Mouse (Mus musculus) embryonic facial prominence, embryonic 10.5 days (tissue): ENCODE results near the gene Trappc13. TPM values are rescaled to one million over a fixed set of nuclear protein-coding genes. Genes with fewer than 3 reads are reported as not detected.
A peak's percentile ranks its signal among the peaks of the same experiment; 100 is the strongest.

Experiments used
- DNase-seq: peaks from one replicate; pipeline ENCODE4 v3.0.0-alpha.2; 2017; ENCODE audit warnings: low spot score
- H3K27ac ChIP-seq: fragments of 300-500 bp; sonication (generic); replicated peaks from 2 replicates; pipeline ENCODE4 v1.5.1; 2016; ENCODE audit warnings: mild to moderate bottlenecking
- H3K27me3 ChIP-seq: fragments of 300-500 bp; sonication (generic); replicated peaks from 2 replicates; pipeline ENCODE4 v1.6.1; 2016; ENCODE audit warnings: low read depth, mild to moderate bottlenecking; ENCODE audit not compliant: poor library complexity, severe bottlenecking
- H3K36me3 ChIP-seq: fragments of 300-500 bp; sonication (generic); replicated peaks from 2 replicates; pipeline ENCODE4 v1.6.1; 2016; ENCODE audit warnings: mild to moderate bottlenecking, moderate library complexity
- H3K4me1 ChIP-seq: fragments of 300-500 bp; sonication (generic); 2 replicates; pipeline ENCODE4 v1.6.1; 2016
- H3K4me3 ChIP-seq: fragments of 300-500 bp; sonication (generic); 2 replicates; pipeline ENCODE4 v1.5.1; 2016; ENCODE audit warnings: mild to moderate bottlenecking, moderate library complexity
- H3K9me3 ChIP-seq: fragments of 300-500 bp; sonication (generic); 2 replicates; pipeline ENCODE4 v1.6.1; 2016; ENCODE audit warnings: mild to moderate bottlenecking
- WGBS: fragments of 180-500 bp; shearing (Covaris S2); methylation state at CpG from one replicate; pipeline ENCODE4 v1.1.7; 2016; 5-methylcytosine and 5-hydroxymethylcytosine counted together
- polyA plus RNA-seq: library from polyadenylated mRNA; unstranded; fragments of >200 nt; fragmentation: Nextera tagmentation; extraction: Ambion mirVana; gene quantifications from 2 replicates; pipeline ENCODE4 v1.2.1, GENCODE M21; 2016

Trappc13 gene
- polyA plus RNA-seq, 1 experiment from 2014 or later = 74.9 TPM

DNA sequence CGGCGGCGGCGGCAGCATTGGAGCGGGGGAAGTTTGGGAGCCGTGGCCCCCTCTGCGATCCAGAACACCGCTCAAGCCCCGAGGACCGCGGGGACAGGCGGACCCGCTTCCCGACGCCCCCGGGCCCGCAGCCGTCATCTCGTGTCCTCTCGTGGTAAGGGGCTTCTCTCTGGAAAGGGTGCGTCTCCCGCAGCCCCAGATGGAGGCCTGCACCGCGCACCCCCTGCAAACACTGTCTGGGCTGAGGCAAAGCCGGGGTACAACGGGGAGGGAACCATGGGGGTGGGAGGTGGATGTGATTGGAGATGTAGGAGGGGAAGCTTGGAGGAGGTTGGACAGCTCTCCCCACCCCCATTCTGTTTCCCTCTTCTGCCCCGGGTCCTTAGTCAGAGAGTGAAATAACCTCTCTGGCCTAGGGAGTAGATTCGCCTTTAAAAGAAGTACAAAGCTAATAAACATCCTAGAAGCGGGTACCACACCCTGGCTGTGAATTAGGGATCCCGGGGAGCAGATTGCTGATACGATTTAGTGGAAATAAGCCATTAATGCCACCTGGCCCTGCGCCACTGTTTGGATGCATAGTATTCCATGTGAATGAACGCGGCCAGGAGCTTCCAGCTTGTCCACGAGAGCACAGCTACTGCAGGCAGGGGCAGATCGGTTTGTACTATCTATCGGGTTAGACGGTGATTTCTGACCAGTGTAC is 68.3 kb downstream of the Trappc13 start:
- Histone ChIP-seq H3K36me3 (no peaks in the 10 kb centered on the region; the same call in 1 of the 2 replicates), H3K9me3 (no peaks in the 10 kb centered on the region), H3K27me3 (no peaks in the 10 kb centered on the region), H3K4me1 (peaks cover 22% of the 10 kb centered on the region), H3K4me3 (peak overlapping the region; percentile 88), H3K27ac (peak overlapping the region; percentile 89)
- WGBS = 2% methylated on average over 38 of the region's 38 CpGs
- no peak for DNase-seq

DNA sequence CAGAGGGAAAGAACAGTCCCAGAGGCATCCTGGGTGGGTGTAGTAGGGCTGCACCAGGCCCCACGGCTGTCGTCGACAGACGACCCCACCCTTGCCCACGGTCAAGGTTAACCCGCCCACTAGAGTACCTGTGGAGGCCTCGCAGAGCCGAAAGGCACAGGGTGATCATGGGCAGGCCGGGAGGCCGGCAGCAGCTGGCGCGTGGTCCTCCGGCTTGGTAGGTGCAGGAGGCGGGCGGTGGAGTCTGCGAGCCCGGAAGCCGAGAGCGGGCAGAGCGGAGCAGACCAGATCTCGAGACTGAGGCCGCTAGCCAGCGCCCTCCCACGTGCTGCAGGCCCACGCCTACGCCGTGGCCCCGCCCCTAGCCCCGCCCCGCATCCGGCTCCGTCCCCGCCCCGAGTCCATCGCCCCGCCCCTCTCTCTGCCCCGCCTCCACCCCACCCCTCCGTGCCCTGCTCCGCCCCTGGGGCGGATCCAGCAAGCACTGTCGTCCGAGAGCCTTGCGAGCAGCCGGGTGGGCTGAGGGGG is 68.9 kb downstream of the Trappc13 start, which contains the start of the genes Nln and Sgtb:
Gene Nln (minus strand): TSS at position 327 of the 528 bp plus-strand sequence.
Gene Sgtb (plus strand): TSS at position 454 of the 528 bp plus-strand sequence.
- under 1% methylated on average over 44 of the region's 44 CpGs for WGBS
- peak; percentile 98 for DNase-seq
- Histone ChIP-seq H3K4me1 (peaks cover 22% of the 10 kb centered on the region), H3K36me3 (peaks cover 6% of the 10 kb centered on the region), H3K9me3 (peaks cover 4% of the 10 kb centered on the region; the same call in 1 of the 2 replicates), H3K4me3 (peak within 1 kb of the TSS; percentile 88), H3K27me3 (no peaks in the 10 kb centered on the region), H3K27ac (peak within 1 kb of the TSS; percentile 89)

DNA sequence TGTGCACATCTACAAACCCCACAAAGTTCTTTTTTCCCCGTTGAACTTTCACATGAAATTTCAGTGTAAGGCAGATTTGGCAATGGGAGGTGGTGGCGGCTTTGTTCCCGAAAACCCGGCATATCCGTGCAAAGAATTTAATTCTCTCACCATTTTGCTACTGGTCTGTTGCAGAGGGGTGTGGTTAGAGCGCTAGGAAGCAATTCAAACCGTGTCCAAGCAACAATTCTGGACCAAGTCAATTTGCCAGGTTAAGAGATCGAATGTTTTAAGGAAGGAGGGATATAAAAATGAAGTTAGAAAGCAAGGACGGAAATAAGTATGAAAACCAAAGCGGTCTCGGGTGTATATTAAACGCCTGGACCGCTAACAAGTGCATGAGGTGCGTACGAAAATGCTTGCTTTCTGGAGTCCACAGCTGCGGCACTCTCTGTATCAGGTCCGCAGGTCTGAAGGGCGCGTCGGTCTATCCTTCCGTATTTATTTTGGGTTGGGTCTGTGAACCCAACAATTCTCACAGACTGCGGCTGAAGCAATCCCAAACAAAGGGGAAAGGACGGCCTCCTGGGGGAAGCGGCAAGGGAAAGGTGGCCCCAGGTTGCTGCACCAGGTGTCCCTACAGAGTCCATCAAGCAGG is 69.5 kb downstream of the Trappc13 start:
- Histone ChIP-seq H3K4me1 (peaks cover 22% of the 10 kb centered on the region), H3K27me3 (no peaks in the 10 kb centered on the region), H3K9me3 (peaks cover 7% of the 10 kb centered on the region; the same call in 1 of the 2 replicates), H3K36me3 (peaks cover 12% of the 10 kb centered on the region), H3K4me3 (peak overlapping the region; percentile 88), H3K27ac (peak overlapping the region; percentile 89)
- WGBS = 2% methylated on average over 24 of the region's 24 CpGs
- no peak for DNase-seq

DNA sequence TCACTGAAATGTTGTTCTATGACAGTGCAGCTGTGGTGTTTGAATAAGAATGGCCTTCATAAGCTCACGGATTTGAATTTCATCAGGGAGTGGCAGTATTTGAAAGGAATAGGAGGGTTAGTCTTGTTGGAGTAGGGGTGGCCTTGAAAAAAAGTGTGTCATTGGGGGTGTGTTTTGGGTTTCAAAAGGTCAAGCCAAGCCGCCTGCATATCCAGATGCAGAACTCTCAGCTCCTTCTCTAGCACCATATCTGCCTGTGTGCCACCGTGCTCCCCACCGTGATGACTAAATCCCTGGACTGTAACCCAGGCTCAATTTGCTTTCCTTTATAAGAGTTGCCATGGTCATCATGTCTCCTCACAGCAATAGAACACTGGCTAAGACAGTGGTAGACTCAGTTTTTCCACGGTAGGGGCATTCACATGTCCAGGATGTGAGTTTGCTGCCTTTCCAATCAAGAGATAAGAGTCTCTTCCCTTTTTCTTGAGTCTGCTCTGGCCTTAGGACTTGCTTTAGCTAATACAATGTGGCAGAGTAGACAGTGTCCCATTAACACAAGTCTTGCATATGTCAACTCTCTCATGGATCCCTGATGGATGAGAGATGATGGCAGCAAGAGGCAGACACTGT is 76.5 kb downstream of the Trappc13 start:
- H3K4me1 ChIP-seq = no peaks in the 10 kb centered on the region
- no peak overlapping the region for H3K4me3 ChIP-seq
- DNase-seq = no peak
- no peak overlapping the region for H3K27ac ChIP-seq
- no peaks in the 10 kb centered on the region for H3K27me3 ChIP-seq
- peaks cover 13% of the 10 kb centered on the region for H3K36me3 ChIP-seq
- WGBS = 88% methylated on average over 5 of the region's 5 CpGs
- peaks cover 7% of the 10 kb centered on the region; the same call in 1 of the 2 replicates for H3K9me3 ChIP-seq

DNA sequence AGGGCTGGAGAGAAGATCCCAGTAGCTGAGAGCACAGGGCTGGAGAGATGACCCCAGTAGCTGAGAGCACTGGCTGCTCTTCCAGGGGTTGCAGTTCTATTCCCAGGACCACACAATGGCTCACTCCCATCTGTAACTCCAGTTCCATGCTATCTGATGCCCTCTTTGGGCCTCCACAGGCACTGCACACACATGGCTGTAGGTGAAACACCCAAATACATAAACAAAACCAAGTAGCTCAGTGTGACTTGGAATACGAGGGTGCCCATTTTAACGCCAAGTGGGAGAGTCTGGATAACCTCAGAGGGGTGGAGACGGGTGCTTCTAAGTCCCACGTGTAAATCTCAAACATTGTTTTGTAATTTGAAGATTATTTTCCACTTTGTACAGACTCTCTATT is 77.9 kb downstream of the Trappc13 start:
- Histone ChIP-seq H3K27ac (no peak overlapping the region), H3K36me3 (peaks cover 13% of the 10 kb centered on the region), H3K4me3 (no peak overlapping the region), H3K27me3 (no peaks in the 10 kb centered on the region), H3K4me1 (no peaks in the 10 kb centered on the region), H3K9me3 (peaks cover 7% of the 10 kb centered on the region; the same call in 1 of the 2 replicates)
- no peak for DNase-seq
- 88% methylated on average over 4 of the region's 4 CpGs for WGBS

DNA sequence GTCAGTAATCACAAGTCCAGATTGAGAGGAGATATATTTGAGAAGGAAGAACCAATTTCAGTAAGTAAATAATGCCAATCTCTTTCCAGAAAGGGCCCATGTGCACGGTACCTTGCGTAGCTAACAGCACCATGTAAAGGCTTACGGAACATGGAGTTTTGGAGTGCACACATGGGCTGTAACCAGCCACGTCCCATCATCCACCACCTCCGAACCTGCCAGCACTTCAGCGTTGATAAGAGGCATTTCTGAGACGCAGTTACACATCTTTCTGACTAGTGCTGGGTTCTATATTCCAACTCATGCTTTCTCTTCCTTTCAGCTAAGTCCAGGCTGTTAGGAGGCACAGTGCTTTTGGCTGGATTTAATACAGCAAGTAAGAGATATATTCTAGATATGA is 81.1 kb downstream of the Trappc13 start:
- no peak for DNase-seq
- Histone ChIP-seq H3K4me3 (no peak overlapping the region), H3K9me3 (no peaks in the 10 kb centered on the region), H3K36me3 (no peaks in the 10 kb centered on the region; the same call in 1 of the 2 replicates), H3K27ac (no peak overlapping the region), H3K27me3 (no peaks in the 10 kb centered on the region), H3K4me1 (0 out of 2 replicates have a peak, but pooled peaks cover 6% of the 10 kb centered on the region)
- WGBS = 95% methylated on average over 7 of the region's 7 CpGs

DNA sequence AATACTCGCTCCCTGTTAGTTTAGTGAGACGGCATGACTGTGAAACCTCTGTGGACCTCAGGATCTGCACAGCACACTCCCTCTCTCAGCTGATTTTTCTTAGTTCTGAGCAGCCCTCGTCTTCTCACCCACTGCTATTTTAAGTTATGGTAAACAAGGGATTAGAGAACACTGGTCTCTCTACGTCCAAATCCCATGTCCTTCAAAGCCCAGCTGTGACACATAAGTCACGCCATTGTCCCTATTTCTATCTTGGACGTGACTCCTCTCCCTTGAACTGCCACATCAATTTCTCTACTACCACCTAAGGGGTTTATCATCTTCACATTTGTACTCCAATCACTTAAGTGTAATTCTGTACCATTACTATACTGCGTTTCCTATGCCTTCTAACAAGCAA is 82.3 kb downstream of the Trappc13 start:
- no peaks in the 10 kb centered on the region; the same call in 1 of the 2 replicates for H3K36me3 ChIP-seq
- 0 out of 2 replicates have a peak, but pooled peaks cover 6% of the 10 kb centered on the region for H3K4me1 ChIP-seq
- H3K4me3 ChIP-seq = no peak overlapping the region
- WGBS = 66% methylated on average over 7 of the region's 7 CpGs
- no peaks in the 10 kb centered on the region for H3K9me3 ChIP-seq
- no peaks in the 10 kb centered on the region for H3K27me3 ChIP-seq
- no peak overlapping the region for H3K27ac ChIP-seq
- no peak for DNase-seq

DNA sequence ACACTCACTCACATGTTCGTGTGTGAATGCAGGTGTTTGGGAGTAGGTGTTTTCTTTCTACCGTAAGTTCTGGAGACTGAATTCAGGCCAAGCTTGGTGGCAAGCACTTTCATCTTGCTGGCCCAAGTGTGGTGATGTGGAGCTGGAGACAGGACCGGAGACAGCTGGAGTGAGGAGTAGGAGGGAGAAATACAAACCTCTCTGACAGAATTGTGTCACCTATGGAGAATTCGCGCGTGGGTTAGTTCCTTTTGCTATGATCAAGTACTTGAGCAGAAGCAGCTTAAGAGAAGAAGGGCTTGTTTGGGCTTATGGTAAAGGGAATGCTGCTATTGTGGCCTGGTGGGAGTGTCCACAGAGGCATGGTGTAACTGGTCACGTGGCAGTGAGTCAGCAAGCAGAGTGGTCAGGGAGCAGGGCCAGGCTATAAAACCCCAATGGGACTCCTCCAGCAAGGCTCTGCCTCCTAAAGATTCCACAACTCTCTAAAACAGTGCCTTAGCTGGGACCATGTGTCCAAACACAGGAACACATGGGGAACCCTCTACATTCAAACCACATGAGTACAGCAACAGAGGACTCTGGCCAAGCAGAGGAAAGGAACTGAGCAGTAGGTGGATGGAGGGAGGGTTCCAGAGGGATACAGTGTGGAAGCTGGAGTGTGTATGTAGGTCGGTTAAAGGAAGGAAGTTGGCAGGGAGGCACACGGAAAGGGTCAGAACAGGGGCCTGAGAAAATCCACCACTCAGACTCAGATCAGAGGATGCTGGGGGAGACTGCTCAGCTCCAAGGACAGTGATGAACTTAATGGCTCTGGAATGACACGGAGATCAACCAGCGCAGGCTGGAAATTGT is 83.5 kb downstream of the Trappc13 start:
- Histone ChIP-seq H3K27me3 (no peaks in the 10 kb centered on the region), H3K27ac (no peak overlapping the region), H3K36me3 (no peaks in the 10 kb centered on the region; the same call in 1 of the 2 replicates), H3K9me3 (no peaks in the 10 kb centered on the region), H3K4me3 (no peak overlapping the region), H3K4me1 (0 out of 2 replicates have a peak, but pooled peaks cover 6% of the 10 kb centered on the region)
- no peak for DNase-seq
- 84% methylated on average over 11 of the region's 11 CpGs for WGBS

Other genes with a start within 250 kb of the Trappc13 start
- gene Nln, start 68.9 kb downstream of the Trappc13 start, polyA plus RNA-seq = 20.2 and 20.8 TPM in 2 replicates
- 7.9 and 8.1 TPM in 2 replicates for gene Sgtb, start 68.7 kb downstream of the Trappc13 start, polyA plus RNA-seq
- 17.7 and 19.8 TPM in 2 replicates for gene Trim23, start 328 bp upstream of the Trappc13 start, polyA plus RNA-seq
- gene Cenpk, start 50.1 kb upstream of the Trappc13 start, polyA plus RNA-seq = 85.3 and 97.2 TPM in 2 replicates
- 19.8 and 21.6 TPM in 2 replicates for gene Ppwd1, start 50.4 kb upstream of the Trappc13 start, polyA plus RNA-seq
- gene Adamts6, start 109.4 kb upstream of the Trappc13 start, polyA plus RNA-seq = 2.8 and 3.6 TPM in 2 replicates